Mouse (Mus musculus): Measurements from ENCODE around the gene Smoc1.
A peak's percentile ranks its signal among the peaks of the same experiment; 100 is the strongest.

The Smoc1 gene

GRCm38 (mm10) chr12:81226590-81226989, 200.0 kb downstream of the Smoc1 start:
- DNase-seq (ENCODE audit: low read depth), result no peak

GRCm38 (mm10) chr12:81227767-81228460, 201.3 kb downstream of the Smoc1 start:
- DNase-seq (ENCODE audit: low read depth), result peak; percentile 52

GRCm38 (mm10) chr12:81233746-81234380, 207.3 kb downstream of the Smoc1 start:
- DNase-seq (ENCODE audit: low read depth), result no peak

- peak; percentile 74 for DNase-seq (ENCODE audit: low read depth)
These were observed 209.1 kb downstream of the Smoc1 start for GRCm38 (mm10) chr12:81235456-81236330.

Data from NIH3T3 (cell line).